Mouse (Mus musculus) forelimb bud, embryonic 11.5 days (tissue): ENCODE measurements around the gene Siae.

Experiments used
- DNase-seq: peaks from one replicate; pipeline ENCODE4 v3.0.0-alpha.2; 2012; ENCODE audit warnings: low read depth, low spot score

The Siae gene

DNA sequence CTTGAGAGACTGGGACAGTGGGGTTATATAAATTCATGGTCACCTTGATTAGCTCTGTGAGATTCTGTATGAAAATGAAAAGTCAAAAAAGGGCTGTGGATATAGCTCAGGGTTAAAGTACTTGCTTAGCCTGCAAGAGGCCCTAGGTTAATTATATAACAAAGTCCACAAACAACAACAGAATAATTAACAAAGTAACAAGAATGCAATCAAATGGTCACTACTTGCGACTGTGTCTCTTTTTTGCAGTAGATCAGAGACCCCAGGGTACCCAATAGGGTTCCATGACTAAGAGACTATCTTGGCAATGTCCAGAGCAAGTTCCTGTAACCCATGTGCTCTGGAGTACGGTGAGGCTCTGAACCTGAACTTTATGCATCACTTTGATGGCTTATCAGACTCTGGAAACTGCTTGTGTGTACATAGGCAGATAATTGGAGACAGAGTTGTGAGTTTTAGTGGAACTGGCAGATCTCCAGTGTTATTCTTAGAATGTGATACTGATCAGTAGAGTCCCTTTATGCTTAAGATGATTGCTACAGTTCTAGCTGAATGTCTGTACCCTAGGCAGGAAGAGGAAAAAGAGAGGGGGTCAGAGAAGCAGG, 13.8 kb downstream of the Siae start:
- DNase-seq, result no peak

DNA sequence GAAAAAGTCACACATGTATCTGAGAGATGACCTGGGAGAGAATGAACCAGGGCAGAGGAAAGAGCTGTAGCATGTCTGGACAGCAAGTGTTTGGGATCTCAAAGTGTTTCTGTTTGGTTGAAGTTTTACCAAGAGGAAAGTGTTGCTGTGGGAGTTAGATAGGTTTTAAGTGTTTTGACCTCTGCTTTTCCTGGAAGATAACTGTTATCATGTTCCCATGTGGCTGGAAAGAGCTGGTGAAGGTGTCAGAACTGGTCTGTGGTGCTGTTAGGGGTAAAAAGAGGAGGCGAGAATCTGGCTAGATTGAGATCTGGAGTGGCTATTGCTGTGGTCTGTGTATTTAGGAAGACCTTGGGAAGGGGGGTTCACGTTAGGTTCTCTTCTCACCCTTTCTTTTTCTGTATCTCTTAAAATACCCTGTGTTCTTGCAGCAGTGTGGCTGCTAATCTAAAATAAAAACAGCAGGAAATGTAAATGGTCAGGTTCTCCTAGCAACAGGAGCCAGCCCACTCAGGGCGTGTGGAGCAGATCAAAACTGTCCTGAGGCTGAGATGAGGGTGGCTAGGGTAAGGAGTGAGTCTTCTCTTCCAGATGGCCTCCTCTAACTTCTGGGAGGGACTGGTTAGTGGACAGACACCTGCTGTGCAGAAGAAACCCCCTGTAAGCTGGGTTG, 16.8 kb downstream of the Siae start:
- no peak for DNase-seq

DNA sequence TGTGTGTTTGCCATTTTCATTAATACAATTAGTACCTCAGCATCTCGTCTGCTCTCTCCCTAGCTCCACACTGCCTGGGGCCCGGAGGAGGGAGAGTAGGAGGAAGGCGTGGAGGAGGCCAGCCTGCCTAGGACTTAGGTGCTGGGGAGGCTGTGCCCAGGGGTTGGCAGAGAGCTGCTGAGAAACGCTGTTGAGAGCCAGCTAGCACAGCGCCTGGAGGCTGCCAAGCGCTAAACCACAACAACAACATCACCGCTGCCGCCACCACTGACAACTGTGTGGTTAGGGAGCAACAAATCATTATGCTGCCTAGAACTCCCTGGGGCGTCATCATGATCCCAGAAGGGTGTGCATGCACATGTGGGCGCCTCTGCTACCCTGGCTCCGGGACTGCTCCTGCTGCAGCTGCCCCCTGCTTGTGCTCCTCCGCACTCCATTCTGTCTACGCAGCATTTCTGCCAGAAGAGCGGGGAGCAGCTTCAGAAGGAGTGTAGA, 21.0 kb downstream of the Siae start:
- DNase-seq, result no peak

DNA sequence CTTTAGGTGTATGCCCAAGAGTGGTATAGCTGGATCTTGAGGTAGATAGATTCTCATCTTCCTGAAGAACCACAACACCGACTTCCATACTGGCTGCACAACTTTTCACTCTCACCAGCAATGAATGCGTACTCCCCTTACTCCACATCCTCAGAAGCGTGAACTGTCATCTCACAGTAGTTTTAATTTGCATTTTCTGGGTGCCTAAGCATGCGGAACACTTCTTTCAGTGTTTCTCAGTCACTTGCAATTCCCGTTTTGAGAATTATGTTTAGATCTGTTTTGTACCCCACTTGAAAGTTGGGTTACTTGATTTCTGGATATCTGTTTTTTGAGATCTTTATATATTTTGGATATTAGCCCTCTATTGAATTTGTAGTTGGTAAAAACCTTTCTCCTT, 28.1 kb downstream of the Siae start:
- no peak for DNase-seq

DNA sequence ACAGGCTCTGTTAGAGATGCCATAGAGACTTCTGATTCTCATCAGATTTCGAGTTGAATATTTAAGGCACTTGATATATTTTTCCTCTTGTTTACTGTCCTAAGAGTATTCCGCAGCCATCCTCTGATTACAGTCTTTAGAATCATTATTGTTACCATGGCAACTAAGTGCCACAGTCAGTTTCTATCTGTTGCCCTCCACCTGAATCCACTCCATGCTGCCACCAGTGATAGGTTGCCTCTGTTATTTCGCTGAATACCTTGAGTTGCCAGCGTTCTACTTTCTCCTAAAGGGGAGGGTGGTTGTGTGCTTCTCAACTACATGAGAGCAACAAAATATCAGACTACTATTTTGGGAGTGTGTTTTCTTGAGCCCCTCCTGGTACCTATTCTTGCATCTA, 31.2 kb downstream of the Siae start:
- no peak for DNase-seq

DNA sequence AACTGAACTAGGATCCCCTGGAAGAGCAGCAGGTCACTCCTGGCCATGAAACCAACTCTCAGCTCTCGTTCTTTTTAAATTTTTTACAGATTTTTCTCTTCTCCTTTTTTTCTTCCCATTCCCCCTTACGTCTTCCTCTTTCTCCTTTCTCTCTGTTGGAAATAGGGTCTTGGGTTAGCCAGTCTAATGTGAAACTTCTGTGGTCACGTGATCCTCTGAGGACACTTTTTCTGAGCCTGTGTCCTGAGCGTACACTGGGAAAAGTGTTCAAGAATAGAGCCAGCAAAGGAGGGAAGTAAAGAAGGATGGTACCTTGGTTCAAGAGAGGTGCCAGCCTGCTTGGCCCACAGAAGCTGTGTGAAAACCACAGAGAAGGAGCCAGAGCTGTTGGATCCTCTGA, 34.9 kb downstream of the Siae start:
- DNase-seq, result no peak

DNA sequence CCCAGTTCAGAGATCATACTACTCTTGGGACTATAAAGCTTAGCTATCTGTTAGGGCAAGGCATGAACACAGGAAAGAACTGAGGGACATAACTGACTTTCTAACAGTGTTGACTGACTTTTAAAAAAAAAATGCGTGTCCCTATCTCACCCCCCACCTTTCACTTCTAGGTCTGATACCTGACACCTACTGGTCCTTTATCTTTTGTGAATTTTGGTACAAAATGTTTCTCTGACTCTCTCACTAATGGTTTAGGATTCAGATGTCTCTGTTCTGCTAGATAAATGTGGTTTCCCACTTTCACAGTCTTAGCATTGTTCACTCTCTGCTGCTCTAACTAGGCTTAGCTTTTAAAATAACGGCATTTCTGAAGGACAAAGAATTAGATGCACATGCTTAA, 36.5 kb downstream of the Siae start:
- no peak for DNase-seq

DNA sequence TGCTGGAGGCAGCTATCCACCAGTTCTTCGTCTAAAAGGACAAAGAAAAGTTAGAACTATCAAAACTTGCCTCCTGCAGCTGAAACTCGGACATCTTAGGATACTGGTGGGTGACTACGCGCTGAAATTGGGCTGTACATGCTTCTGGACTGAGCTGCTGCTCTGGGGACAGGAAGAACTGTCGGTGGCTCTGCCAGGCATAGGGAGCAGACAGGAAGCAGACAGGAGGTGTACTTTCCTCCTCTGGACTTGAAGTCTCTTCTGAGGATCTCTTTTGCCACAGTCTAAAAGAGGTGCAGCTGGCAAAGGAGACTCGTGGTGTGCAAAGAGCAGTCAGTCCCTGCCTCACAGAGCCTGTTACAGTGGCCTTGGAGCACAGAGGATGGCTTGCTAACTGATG, 37.1 kb downstream of the Siae start:
- no peak for DNase-seq

DNA sequence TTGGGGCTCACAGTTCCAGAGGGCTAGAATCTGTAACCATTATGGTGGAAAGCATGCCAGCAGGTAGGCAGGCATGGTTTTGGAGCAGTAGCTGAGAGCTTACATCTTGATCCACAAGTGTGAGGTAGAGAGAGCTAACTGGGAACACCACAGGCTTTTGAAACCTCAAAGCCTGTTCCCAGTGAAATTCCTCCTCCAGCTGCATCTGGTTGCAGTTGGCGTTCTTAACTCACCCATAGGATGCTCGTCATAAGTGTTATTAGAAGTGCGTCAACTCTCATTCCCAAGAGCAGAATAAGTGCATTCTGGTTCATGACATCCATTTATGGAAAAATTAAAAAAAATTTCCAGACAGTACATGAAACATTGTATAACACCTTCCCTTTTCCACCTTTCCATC, 38.2 kb downstream of the Siae start:
- no peak for DNase-seq

DNA sequence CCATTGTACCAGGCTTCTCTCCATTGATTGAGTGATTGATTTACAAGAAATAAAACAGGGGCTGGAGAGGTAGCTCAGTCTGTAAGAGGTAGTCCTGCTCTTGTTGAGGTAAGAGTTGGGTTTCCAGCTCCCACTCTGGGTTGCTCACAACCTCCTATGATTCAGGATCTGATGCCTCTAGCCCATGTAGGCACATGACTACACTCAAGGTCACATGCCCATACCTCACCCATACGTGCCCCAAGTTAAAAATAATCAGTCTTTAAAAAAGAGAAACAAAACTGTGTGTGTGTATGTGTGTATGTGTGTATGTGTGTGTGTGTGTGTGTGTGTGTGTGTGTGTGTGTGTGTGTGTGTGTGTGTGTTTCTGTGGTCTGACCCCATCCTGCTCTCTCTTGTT, 40.1 kb downstream of the Siae start:
- no peak for DNase-seq

DNA sequence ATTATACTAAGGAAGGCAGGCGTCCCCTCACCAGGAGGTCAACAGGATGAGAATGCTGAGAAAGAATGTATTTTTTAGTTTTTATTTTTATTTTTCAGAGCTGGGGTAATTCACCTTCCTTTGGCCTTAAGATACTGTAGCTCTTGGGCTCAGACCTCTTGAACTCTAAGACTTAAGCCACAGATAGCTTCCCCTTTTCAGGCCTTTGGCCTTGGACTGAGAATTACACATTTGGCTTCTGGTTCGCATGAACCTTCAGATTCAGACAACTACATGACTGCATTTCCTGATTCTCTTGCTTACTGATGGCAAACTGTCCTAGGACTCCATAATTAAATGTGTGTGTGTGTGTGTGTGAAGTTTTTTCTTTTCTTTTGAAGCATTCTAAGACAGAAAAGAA, 43.1 kb downstream of the Siae start:
- no peak for DNase-seq

DNA sequence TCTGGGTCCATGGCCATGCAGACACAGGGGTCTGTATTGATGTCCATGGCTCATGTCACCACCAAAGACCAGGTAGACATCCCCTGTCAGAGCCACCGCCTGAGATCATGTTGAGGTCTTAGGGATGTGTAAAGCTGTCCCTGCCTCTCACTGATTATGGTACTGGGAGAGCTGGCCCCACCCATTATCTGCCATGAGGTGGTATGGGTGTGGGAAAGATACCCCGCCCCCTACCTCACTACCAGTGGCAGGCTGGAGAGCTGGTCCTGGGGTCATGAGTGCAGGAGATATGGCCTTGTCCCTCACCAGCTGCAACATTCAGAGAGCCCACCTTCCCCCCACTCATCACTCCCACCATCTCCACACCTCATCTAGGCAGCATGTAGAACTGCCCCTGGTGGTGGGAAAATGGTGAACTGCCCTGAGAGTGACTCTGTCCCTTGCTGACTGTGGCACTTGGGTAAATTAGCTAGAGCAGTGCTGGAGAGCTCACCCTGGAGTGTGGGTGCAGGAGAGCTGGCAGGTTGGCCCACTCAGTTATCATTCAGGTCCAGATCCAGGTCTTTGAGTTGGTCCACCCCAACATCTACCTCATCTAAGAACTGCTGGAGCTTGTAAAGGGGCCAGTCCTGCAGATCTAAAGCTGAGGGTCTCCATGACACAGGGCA, 45.2 kb downstream of the Siae start:
- no peak for DNase-seq

DNA sequence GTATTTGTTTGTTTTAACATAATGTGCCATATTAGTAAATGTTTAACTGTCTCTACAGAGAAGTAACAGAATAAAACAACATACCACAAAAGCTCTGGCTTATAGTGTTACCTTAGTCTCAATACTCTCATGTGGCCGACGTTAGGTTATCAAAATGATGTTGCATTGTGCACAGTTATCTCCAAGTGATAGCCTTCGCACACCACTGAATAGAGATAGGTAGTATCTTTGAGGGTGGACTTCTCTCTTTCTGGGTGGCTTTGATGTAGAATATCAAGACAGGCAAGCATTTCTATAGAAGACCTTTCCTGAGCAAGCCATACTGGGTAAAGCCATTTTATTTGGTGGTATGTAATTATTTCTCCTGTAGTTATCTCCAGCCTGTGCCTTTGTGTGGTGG, 49.6 kb downstream of the Siae start:
- no peak for DNase-seq

DNA sequence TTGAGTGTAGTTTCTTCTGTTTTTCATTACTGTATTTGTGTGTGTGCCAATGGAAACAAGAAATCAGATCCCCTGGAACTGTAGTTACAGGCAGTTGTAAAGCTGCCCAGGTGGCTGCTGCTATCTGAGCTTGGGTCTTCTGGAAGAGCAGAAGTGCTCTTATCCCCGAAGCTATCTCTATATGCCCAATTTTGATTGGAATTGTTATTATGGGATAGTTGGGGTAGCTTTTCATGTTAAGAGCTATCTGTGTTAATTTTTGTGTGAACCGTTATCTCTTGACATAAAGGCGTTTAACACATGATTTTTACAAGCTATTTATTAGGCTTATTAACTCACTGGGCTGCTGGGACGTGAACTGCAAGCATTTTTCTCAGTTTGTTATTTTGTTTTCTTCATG, 54.1 kb downstream of the Siae start:
- no peak for DNase-seq

DNA sequence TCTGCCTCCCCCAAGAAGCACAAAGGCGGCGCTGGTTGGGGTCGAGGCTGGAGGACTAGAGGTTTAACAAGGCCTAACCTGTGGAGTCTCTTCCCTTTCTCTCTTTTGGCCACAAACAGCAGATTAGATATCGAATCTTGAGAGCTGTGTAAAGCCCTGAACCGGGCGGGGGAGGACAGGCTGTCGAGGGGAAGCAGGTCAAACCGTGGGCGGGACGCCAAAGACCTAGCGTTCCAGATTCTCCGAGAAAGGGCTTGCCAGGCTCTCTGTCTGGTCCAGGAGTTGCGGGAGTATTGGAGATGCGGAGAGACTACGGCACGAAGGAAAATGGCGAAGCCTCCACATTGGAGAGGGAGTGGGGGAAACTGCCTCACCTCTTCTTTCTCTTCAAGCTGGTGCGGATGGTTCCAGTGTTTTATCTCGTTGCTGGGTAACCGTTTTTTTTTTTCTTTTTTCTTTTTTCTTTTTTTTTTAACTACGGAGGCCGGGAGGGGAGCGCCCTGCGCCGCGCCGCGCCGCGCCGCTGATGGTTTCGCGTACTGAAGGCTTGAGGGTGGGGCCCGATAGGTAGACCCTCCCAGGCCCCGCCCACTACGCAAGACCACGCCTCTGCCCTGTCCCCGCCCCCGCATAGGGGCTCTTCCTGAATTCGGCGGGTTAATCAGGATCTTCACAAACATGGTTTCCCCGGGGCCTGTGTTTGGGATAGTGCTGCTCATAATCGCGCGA, 57.8 kb downstream of the Siae start, which contains the start of gene Spa17:
Spa17 (minus strand) TSS at position 541 of the 729 bp plus-strand sequence.
- DNase-seq, result peak; percentile 90

DNA sequence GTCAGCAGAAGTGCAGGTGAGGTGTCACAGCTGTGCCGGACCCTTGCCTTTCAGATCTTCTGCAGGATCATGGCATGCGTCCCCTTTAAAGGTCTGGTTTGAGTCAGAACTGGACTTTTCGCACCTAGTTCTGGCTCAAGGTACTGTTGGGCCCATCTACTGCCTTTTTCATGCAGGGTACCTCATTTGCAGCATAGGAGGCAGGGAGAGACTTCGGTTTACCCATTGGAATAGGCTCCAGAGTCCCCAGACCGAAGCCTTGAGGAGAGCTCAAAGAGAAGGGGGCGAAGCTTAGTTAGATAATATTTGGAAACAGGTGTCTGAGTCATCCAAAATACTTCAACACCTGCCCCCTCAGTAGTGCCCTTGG, 58.4 kb downstream of the Siae start:
- DNase-seq, result no peak

DNA sequence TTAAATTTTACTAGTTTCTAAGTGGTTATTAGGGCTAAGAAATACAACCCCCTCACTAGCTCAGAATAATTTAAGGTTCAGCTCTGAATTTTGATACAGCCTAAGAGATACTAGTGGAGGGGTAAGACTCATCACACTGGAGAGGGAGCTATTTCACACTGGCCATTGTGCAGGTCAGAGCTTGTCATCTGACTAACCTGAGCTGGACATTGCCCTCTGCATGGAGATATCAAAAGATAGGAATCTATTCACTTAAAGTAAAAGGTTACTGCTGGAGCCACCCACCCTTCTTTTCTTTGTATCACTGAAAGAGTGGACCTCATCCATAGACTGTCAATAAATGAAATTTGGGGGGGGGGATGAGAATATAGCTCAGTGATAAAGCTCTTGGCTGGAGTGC, 58.8 kb downstream of the Siae start:
- no peak for DNase-seq

DNA sequence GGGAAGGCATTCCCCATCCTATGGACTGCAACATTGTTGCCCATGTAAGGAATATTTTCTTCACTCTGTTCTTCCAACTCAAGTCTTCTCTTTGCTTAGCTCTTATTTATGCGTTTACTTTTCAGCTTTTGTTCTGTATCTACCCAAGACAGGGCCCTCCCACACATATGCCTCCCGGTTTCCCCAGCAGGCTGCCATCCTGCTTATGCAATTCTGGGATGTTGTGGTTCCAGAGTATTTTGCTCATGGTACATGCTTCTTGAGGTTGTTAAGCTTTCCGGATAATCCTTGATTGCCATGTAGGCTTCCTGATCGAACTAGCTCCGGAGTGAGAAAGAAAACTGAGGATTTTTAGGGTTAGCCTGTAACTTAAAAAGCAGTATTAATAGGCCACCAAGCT, 59.7 kb downstream of the Siae start:
- DNase-seq, result no peak

DNA sequence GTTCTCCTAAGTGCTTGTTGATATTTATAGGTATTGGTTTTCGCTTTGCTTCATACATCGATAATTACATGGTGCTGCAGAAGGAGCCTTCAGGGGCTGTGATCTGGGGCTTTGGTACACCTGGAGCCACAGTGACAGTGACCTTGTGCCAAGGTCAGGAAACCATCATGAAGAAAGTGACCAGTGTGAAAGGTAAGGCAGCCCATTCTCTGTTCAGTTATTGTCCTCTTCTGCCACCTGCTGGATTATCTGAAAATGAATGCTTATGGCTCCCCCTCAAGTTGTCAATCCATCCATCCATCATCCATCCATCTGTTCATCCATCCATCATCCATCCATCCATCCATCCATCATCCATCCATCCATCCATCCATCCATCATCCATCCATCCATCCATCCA, 61.3 kb downstream of the Siae start:
- peak; percentile 43 for DNase-seq

DNA sequence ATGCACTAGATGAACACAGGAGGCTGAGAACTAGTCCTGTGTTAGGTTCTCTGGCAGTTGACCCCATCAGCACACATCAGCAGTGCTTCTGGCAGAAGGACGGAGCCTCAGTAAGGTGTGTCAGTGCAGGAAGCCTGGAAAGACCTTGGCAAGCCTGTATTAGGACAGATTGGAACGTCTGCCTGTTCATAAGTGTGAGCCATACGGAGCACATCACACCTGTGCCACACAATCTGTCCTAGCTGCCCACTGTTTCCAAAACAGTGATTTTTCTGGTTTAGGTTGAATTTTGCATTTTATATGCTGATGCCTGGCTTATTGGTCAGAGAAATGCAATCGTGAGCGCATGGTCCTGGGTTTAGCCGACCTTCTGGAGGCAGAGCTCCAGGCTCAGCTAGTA, 65.8 kb downstream of the Siae start:
- DNase-seq, result no peak

DNA sequence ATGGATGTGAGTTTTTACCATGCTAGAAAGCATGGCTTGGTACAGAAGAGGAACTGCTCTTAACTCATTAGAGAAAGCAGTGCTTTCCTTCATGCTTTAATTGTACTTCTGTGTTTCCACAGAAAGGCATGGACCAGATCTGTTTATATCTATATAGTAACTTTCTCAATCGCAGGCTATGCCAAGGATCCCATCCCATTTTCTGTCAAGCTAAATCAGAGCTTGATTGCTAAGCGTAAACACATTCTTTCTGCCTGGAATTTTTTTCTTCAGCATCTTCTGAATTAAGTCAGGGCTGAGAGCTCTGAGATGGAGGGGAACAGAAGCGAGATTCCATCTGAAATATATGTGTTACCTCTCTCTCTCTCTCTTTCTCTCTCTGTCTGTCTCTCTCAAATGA, 68.5 kb downstream of the Siae start:
- no peak for DNase-seq

DNA sequence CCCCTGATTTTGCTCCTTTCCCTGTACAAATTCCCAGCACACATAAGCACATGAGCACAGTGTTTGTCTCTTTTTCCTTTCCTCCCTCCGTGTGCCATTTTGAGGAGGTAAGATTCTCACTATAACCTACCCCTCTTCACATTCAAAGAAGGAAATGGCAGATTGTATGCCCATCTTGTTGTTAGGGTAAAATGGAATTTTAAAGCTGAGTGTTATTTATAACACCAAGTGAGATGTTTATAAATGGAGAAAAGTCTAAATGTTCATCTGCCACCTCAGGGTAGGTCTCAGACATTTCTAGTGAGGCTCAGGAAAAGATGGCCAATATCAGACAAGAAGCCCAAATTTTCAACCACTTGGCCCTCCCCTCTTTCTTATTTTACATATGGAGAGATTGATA, 69.0 kb downstream of the Siae start:
- DNase-seq, result no peak

DNA sequence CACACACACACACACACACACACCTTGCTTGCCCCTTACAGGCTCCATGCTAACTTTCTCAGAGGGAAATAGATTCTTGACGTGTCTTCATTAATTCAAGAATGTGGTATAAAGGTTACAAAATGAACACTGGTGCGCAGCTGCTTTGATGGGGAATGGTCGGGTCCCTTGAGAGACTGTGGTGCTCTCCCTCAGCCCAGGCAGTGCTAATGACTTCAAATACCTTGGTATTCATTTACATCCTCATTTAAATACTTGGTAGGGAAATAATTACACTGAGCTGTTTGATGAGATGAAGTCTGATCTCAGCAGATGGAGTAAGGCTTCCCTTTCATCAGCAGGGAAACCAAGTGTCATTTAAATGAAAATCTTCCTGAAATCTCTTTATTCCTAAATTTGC, 69.6 kb downstream of the Siae start:
- no peak for DNase-seq
